Mouse (Mus musculus) megakaryocyte, embryonic 14.5 days (primary cell): ENCODE data around the gene Fgfr2. TPM values are rescaled to one million over a fixed set of nuclear protein-coding genes. Genes with fewer than 3 reads are reported as not detected.
"Not testable (repeated sequence)": the region's sequence is repeated elsewhere in the genome, so short reads cannot be mapped to it uniquely, and the experiment has no call there.

ENCODE experiments used
- H3K27me3 ChIP-seq: replicated peaks from 2 replicates; pipeline ENCODE3; 2012; ENCODE audit warnings: inconsistent platforms
- H3K36me3 ChIP-seq: replicated peaks from 2 replicates; pipeline ENCODE3; 2012; ENCODE audit warnings: low read length, inconsistent platforms, mixed read lengths
- H3K4me1 ChIP-seq: 2 replicates; pipeline ENCODE4 v1.6.1; 2012; ENCODE audit warnings: inconsistent platforms
- H3K4me3 ChIP-seq: replicated peaks from 2 replicates; pipeline ENCODE3; 2012; ENCODE audit warnings: moderate library complexity, mild to moderate bottlenecking, inconsistent platforms
- H3K9me3 ChIP-seq: 2 replicates; pipeline ENCODE4 v1.6.1; 2012; ENCODE audit warnings: inconsistent platforms
- FLI1 ChIP-seq: IDR thresholded peaks from 2 replicates; pipeline ENCODE4 v1.6.1; 2012; ENCODE audit warnings: low read length, inconsistent platforms, mixed read lengths
- GATA1 ChIP-seq: IDR thresholded peaks from 3 replicates; pipeline ENCODE4 v1.6.1; 2012; ENCODE audit warnings: mixed read lengths, low read length, inconsistent platforms, borderline replicate concordance
- polyA plus RNA-seq: library from polyadenylated mRNA; stranded (reverse); fragments of >175 nt; gene quantifications from 2 replicates; pipeline ENCODE4 v1.2.3, GENCODE M21; 2012; ENCODE audit warnings: low replicate concordance; ENCODE audit not compliant: insufficient read depth

The Fgfr2 gene
- polyA plus RNA-seq, 1 experiment = 0.45 TPM

DNA sequence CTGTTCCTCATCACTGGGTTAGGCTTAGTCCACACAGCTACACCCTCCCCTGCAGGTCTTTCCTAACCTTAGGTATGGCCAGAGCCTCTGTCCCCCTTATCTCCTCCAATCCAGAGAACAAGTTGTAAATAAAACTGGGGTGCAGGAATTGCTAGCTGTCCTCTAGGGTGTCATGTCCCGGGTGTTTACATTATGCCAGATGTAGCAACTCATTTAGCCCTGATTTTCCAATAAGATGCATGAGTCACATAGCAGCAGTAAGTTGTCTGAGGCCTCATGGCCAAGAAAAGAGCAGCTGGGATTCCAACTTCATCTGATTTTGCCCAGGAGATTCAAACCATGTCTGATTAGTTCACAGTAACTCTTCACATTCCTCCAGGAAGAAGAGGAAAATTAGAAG is 658.3 kb downstream of the Fgfr2 start:
- TF ChIP-seq GATA1 (no peak), FLI1 (no peak)
- H3K36me3 ChIP-seq = no peaks in the 10 kb centered on the region
- H3K4me3 ChIP-seq = no peak overlapping the region
- H3K27me3 ChIP-seq = peaks cover 70% of the 10 kb centered on the region
- H3K4me1 ChIP-seq = no peaks in the 10 kb centered on the region
- no peaks in the 10 kb centered on the region for H3K9me3 ChIP-seq

DNA sequence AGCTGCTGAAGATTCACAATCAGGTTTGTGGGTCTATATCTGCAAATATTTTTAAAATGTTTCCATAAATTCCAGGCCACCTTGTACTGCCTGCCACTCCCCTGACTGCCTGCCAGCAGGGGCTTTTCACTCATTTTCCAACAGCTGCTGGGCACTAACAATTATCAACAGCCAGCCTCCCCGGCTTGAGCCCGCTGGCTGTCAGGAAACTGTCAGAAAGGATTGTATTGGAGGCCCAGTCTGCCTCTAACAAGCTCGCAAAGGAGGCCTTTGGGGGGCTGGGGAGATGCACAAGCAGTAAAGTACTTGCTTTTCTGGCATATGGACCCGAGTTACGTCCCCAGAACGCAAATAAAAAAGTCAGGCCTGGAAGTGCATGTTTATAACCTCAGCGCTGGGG is 664.7 kb downstream of the Fgfr2 start:
- TF ChIP-seq GATA1 = no peak
- TF ChIP-seq FLI1 = no peak
- Histone ChIP-seq H3K27me3 (peaks cover 71% of the 10 kb centered on the region), H3K4me3 (no peak overlapping the region), H3K36me3 (no peaks in the 10 kb centered on the region), H3K9me3 (peaks cover 26% of the 10 kb centered on the region; the same call in 1 of the 2 replicates), H3K4me1 (no peaks in the 10 kb centered on the region)

DNA sequence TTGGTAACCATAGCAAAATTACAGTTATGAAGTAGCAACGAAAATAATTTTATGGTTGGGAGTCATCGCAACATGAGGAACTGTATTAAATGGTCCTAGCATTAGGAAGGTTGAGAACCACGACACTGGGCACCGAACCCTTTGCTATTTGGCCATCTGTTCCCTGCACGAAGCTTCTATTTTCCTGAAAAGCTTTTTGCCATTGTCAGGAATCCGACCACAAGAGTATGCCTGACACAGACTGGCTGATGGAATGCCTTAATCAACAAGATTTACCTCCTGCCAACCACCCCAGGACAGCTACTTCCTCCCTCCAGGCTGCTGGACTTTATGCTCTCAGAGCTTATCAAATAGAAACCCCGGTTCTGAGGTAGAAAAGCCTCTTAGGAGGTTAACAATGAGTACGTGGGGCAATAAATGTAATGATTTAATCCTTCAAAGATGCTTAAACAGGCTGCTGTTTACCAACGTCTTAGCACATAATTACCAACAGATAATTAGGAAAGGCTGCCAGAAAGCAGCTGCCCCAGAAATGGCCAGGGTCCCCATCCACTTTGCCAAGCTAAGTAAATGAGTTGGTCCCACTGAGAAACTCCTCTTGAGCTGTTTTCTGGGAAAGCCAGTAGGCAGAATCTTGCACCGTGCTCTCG is 668.0 kb downstream of the Fgfr2 start:
- Histone ChIP-seq H3K36me3 (no peaks in the 10 kb centered on the region), H3K9me3 (peaks cover 57% of the 10 kb centered on the region), H3K27me3 (peaks cover 71% of the 10 kb centered on the region), H3K4me1 (no peaks in the 10 kb centered on the region), H3K4me3 (no peak overlapping the region)
- TF ChIP-seq GATA1 (no peak), FLI1 (no peak)

DNA sequence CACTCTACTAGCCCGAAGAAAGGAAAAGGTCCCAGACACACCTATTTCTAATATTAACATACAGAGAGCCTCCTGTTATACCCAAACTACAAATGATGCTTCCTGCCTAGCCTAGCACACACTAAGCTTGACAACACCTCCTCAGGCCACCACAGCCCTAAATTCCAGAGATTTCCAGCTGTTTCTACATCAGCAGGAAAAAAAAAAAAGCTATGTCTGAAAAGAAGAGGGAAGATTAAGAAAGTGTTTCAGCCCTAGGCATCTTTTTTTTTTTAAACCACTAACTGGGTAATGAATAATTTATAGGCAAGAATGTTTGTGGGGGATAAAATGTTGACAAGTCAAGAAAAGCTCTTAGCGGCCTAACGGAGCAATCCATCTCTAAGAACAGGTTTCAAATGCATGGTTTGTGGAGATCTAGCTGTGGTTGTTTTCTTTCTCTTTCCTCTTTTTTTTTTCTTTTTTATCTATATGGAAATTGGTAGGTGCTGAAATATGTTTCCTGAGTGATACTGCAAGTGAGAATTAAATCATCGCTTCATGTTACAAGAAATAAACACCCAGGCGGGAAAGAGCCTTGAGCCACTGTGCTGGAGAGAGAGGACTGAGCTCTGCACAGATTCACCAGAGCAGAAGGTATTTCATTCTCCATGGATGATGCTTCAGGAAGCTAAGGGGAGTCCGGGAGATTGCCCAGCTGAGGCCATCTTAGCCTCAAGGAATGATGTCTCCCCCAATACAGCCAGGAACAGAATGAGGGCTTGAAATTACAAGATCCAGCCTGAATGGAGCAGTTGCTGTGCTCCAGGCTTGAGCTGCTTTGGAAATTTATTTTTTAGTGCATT is 673.0 kb downstream of the Fgfr2 start:
- Histone ChIP-seq H3K4me1 (no peaks in the 10 kb centered on the region), H3K36me3 (no peaks in the 10 kb centered on the region), H3K27me3 (peaks cover 56% of the 10 kb centered on the region), H3K9me3 (peaks cover 68% of the 10 kb centered on the region), H3K4me3 (no peak overlapping the region)
- TF ChIP-seq GATA1 (no peak), FLI1 (no peak)

DNA sequence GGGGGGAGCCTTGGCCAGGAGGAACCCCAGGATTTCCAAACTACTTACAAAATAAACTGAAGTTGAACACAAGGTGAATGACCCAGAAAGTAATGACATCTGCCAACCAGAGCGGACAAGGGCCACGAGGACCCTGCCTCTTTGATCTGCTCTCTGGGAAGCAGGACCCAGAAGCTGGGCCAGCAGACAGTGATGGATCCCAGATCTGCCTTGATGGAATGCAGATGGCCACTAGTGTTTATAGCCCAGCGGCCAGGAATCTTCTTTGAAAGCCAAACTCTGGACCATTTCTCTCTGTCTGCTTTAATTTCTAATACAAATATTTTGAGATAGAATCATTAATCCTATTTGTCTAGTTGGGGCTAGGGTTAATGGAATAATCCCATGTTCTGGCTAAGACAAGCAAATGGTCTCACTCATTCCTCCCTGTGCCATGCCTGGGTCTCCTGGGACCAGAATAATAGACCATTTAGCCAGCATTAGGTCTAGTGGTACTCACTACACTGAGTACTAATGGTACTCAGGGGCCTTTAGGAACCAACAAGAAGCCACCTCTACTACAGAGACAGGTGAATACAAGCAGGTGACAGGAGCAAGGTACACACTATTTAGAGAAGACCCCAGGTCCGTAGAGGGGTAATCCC is 674.5 kb downstream of the Fgfr2 start:
- no peaks in the 10 kb centered on the region for H3K36me3 ChIP-seq
- no peak for TF ChIP-seq GATA1
- TF ChIP-seq FLI1 = no peak
- H3K4me3 ChIP-seq = no peak overlapping the region
- H3K4me1 ChIP-seq = no peaks in the 10 kb centered on the region
- peaks cover 54% of the 10 kb centered on the region for H3K27me3 ChIP-seq
- peaks cover 60% of the 10 kb centered on the region for H3K9me3 ChIP-seq

DNA sequence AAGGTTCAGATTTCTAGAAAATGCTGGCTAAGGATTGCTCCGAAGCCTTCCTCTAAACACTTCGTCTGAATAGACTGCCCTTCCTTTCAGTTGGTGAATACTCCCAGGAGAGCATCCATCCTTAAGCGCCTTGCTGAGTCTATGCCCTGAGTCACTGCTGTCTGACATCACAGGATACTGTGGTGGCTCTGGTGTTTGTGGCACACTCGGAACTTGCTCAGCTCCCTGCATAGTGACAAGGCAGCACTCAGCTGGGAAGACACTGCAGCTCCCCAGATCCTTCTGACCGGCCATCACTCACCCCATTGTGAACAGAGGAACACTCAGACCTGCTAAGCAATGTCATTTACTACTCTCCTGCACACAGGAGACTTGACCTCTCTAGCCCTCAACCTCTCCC is 675.6 kb downstream of the Fgfr2 start:
- no peak overlapping the region for H3K4me3 ChIP-seq
- TF ChIP-seq FLI1 (no peak), GATA1 (no peak)
- H3K27me3 ChIP-seq = peaks cover 52% of the 10 kb centered on the region
- no peaks in the 10 kb centered on the region for H3K4me1 ChIP-seq
- H3K36me3 ChIP-seq = no peaks in the 10 kb centered on the region
- peaks cover 51% of the 10 kb centered on the region for H3K9me3 ChIP-seq

DNA sequence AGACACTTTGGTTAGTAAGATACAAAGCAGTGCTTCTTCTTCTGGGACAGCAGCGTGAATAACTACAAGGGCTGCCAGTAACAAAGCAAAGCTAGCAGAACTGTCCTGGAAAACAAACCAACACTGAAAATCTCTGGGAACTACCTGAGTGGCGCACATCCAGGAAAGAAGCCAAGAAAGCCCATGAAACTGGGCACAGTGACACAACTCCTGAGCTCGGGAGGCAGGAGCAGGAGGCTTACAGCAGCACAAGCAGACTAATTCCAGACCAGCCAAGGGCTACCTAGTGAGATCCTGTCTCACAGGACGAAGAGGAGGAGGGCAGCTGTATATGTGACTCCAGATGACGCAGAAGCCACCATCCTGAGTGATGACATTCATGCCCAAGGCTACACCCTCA is 676.3 kb downstream of the Fgfr2 start:
- TF ChIP-seq GATA1 (no peak), FLI1 (no peak)
- H3K9me3 ChIP-seq = peaks cover 49% of the 10 kb centered on the region
- H3K4me3 ChIP-seq = no peak overlapping the region
- no peaks in the 10 kb centered on the region for H3K4me1 ChIP-seq
- H3K36me3 ChIP-seq = no peaks in the 10 kb centered on the region
- peaks cover 49% of the 10 kb centered on the region for H3K27me3 ChIP-seq

DNA sequence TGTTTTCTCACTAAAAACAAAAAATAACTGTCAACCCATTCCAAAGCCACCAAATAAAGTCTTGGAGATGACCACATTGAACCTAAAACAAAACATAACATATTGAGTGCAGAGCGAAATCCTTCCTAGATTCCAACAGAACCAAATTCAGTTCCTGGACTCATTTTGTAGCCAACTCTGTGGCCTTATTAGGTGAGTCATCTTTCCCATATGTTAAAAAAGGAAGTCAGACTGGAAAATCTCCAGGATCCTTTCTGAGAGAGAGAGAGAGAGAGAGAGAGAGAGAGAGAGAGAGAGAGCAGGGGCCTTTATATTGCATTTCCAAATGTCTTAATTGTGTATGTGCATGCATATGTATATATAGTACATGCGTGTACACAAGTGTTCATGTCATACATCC is 678.9 kb downstream of the Fgfr2 start:
- no peak overlapping the region for H3K4me3 ChIP-seq
- no peaks in the 10 kb centered on the region for H3K4me1 ChIP-seq
- peaks cover 59% of the 10 kb centered on the region for H3K27me3 ChIP-seq
- no peak for TF ChIP-seq GATA1
- peaks cover 45% of the 10 kb centered on the region for H3K9me3 ChIP-seq
- no peaks in the 10 kb centered on the region for H3K36me3 ChIP-seq

DNA sequence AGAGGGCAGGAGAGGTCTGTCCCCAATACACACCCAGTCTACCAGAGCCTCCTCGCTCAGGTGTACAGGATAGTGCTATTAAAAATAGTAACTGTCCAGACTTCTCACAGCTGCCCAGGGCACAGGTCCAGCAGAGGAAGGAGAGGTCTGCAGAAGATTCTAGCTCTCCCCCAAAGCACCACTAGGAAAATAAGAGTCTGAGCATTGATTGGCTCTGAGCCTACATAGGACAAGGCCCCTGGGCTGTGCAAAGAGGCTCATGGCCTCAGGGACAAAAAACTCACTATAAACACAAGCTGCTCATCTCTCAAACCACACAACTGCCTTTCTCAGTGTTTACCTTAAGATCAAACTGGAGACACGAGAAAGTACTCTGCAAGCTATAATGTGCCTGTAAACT is 679.4 kb downstream of the Fgfr2 start:
- Histone ChIP-seq H3K4me1 (no peaks in the 10 kb centered on the region), H3K4me3 (no peak overlapping the region), H3K27me3 (peaks cover 57% of the 10 kb centered on the region), H3K36me3 (no peaks in the 10 kb centered on the region), H3K9me3 (peaks cover 41% of the 10 kb centered on the region)
- TF ChIP-seq GATA1 = no peak
- TF ChIP-seq FLI1 = no peak

DNA sequence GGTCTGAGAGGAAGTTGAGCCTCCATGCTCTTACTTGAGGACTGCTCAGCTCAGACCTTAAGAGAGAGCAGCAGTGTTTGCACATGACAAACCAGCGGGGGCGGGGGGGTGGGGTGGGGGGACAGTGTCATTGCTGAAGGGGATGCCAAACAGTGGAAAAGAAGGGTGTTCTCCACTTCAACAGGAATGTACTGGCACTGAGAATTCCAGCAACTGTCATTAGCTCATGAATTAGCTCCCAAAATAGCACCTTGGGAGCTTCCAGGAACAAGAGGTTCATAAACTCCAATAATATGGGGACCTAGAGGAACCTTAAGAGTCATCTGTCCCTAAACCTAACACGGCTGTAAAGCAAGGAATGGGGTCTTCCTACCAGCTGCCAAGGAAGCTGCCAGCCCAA is 680.0 kb downstream of the Fgfr2 start:
- Histone ChIP-seq H3K4me1 (no peaks in the 10 kb centered on the region), H3K27me3 (peaks cover 59% of the 10 kb centered on the region), H3K36me3 (no peaks in the 10 kb centered on the region), H3K4me3 (no peak overlapping the region), H3K9me3 (peaks cover 37% of the 10 kb centered on the region)
- TF ChIP-seq FLI1 (no peak), GATA1 (no peak)

DNA sequence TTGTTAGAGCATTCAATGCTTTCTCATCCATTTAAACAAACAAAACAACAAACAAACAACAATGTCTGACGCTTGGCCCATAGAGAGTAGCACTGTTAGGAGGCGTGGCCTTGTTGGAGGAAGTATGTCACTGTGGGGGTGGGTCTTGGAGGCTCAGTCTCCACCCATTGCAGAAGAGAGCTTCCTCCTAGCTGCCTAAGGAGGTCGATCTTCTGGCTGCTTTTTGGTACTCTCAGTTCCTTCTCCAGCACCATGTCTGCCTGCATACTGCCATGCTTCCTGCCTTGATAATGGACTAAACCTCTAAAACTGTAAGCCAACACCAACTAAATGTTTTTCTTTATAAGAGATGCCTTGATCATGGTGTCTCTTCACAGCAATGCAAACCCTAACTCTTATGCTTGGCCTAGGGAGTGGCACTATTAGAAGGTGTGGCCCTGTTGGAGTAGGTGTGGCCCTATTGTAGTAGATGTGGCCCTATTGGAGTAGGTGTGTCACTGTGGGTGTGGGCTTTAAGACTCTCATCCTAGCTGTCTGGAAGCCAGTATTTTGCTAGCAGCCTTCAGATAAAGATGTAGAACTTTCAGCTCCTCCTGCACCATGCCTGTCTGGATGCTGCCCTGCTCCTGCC is 680.9 kb downstream of the Fgfr2 start:
- H3K4me3 ChIP-seq, H3K36me3 ChIP-seq, H3K4me1 ChIP-seq: not testable (repeated sequence)
- peaks cover 30% of the 10 kb centered on the region for H3K9me3 ChIP-seq
- H3K27me3 ChIP-seq = peaks cover 60% of the 10 kb centered on the region
